Mouse (Mus musculus) olfactory bulb, adult 2 months (tissue): Measurements from ENCODE around the gene Zhx3.

Experiments used
- CTCF ChIP-seq: fragments of 200-500 bp; IDR thresholded peaks from 2 replicates; pipeline ENCODE4 v1.5.1; 2012; ENCODE audit warnings: low read depth, mild to moderate bottlenecking, low read length, moderate library complexity; ENCODE audit not compliant: insufficient read depth
- POLR2A ChIP-seq: fragments of 200-500 bp; IDR thresholded peaks from 2 replicates; pipeline ENCODE4 v1.6.1; 2012; ENCODE audit warnings: mild to moderate bottlenecking, low read depth, low read length, moderate library complexity; ENCODE audit not compliant: insufficient read depth

GRCm38 (mm10) chr2:160874231-160874877 is 1.6 kb upstream of the Zhx3 start:
- no peak for TF ChIP-seq CTCF
- no peak for TF ChIP-seq POLR2A
